Mouse (Mus musculus) frontal cortex, postnatal 25 days (tissue): ENCODE results near the gene Zbtb8b.
"Not testable (repeated sequence)": the region's sequence is repeated elsewhere in the genome, so short reads cannot be mapped to it uniquely, and the experiment has no call there.

ENCODE experiments used
- DNase-seq, 2 experiments: peaks; one replicate each; pipeline ENCODE4 v3.0.0; 2022; ENCODE audit warnings: low spot score in 2 of 2

Gene Zbtb8b

GRCm38 (mm10) chr4:129416478-129416877 lies 24.2 kb downstream of the Zbtb8b start:
- no peak for DNase-seq

GRCm38 (mm10) chr4:129415892-129416291 lies 24.8 kb downstream of the Zbtb8b start:
- DNase-seq = no peak

GRCm38 (mm10) chr4:129410991-129411390 lies 29.7 kb downstream of the Zbtb8b start:
- DNase-seq = no peak

- DNase-seq = not testable (repeated sequence)
Measured at GRCm38 (mm10) chr4:129410532-129410931, 30.1 kb downstream of the Zbtb8b start.

- DNase-seq = peak; percentile 4 to 9
Measured at GRCm38 (mm10) chr4:129406447-129406846, 34.2 kb downstream of the Zbtb8b start.

GRCm38 (mm10) chr4:129399813-129400212 lies 40.8 kb downstream of the Zbtb8b start:
- DNase-seq = no peak

GRCm38 (mm10) chr4:129396960-129397359 lies 43.7 kb downstream of the Zbtb8b start:
- DNase-seq = no peak

- DNase-seq = no peak
Measured at GRCm38 (mm10) chr4:129394089-129394870, 46.4 kb downstream of the Zbtb8b start.

- DNase-seq = no peak
Measured at GRCm38 (mm10) chr4:129390936-129391557, 49.6 kb downstream of the Zbtb8b start.

GRCm38 (mm10) chr4:129390216-129390743 lies 50.4 kb downstream of the Zbtb8b start:
- no peak for DNase-seq

- no peak for DNase-seq
Measured at GRCm38 (mm10) chr4:129388404-129388803, 52.2 kb downstream of the Zbtb8b start.

- DNase-seq = no peak
Measured at GRCm38 (mm10) chr4:129386989-129387388, 53.7 kb downstream of the Zbtb8b start.

GRCm38 (mm10) chr4:129386269-129386946 lies 54.2 kb downstream of the Zbtb8b start:
- no peak for DNase-seq

- DNase-seq = no peak
Measured at GRCm38 (mm10) chr4:129385685-129386084, 55.0 kb downstream of the Zbtb8b start.

GRCm38 (mm10) chr4:129384440-129384839 lies 56.2 kb downstream of the Zbtb8b start:
- no peak for DNase-seq

- DNase-seq = no peak
Measured at GRCm38 (mm10) chr4:129383586-129383985, 57.1 kb downstream of the Zbtb8b start.

GRCm38 (mm10) chr4:129382488-129382887 lies 58.2 kb downstream of the Zbtb8b start:
- no peak for DNase-seq

GRCm38 (mm10) chr4:129382029-129382428 lies 58.6 kb downstream of the Zbtb8b start:
- no peak for DNase-seq

- DNase-seq = no peak
Measured at GRCm38 (mm10) chr4:129381148-129381547, 59.5 kb downstream of the Zbtb8b start.

GRCm38 (mm10) chr4:129379805-129380204 lies 60.8 kb downstream of the Zbtb8b start:
- DNase-seq = no peak

GRCm38 (mm10) chr4:129377601-129378390 lies 62.9 kb downstream of the Zbtb8b start, which contains the start of gene Zbtb8a:
Gene Zbtb8a, minus strand, starts transcription at chr4:129378116.
- DNase-seq = peak; percentile 6 to 23
